Mouse (Mus musculus): ENCODE measurements at regions not wholly inside any gene's neighbourhood (a gene's known extent, or its start where the extent isn't known, plus 50 kb on each side); places are given as distances from the start of the nearest gene placed in this dataset.
"Not testable (repeated sequence)": the region's sequence is repeated elsewhere in the genome, so short reads cannot be mapped to it uniquely, and the experiment has no call there.

GRCm38 (mm10) chr12:114285082-114285481, 741.4 kb downstream of the Adam6a start:
- Histone ChIP-seq H3K27ac (replicated peaks) (no peak overlapping the region), H3K27me3 (no peaks in the 10 kb centered on the region), H3K4me3 (replicated peaks) (no peak overlapping the region), H3K36me3 (replicated peaks) (no peaks in the 10 kb centered on the region), H3K9ac (no peak overlapping the region), H3K9me3 (replicated peaks) (no peaks in the 10 kb centered on the region), H3K4me1 (replicated peaks) (no peaks in the 10 kb centered on the region), H3K4me2 (no peak overlapping the region)
- 0 out of 2 replicates have a peak, but pooled peaks have one; percentile 22 for ATAC-seq (ENCODE audit: insufficient read depth)
- WGBS (ENCODE audit: insufficient replicate concordance) = 60% methylated on average over 1 of the region's 1 CpGs

GRCm38 (mm10) chr12:114287041-114287440, 743.3 kb downstream of the Adam6a start:
- 69% methylated on average over 3 of the region's 3 CpGs for WGBS (ENCODE audit: insufficient replicate concordance)

GRCm38 (mm10) chr12:114291083-114291482, 747.4 kb downstream of the Adam6a start:
- Histone ChIP-seq H3K27me3 (no peaks in the 10 kb centered on the region), H3K4me2 (no peak overlapping the region), H3K4me3 (replicated peaks) (no peak overlapping the region), H3K27ac (replicated peaks) (no peak overlapping the region), H3K36me3 (replicated peaks) (no peaks in the 10 kb centered on the region), H3K9me3 (replicated peaks) (no peaks in the 10 kb centered on the region), H3K4me1 (replicated peaks) (no peaks in the 10 kb centered on the region), H3K9ac (no peak overlapping the region)
- WGBS (ENCODE audit: insufficient replicate concordance) = 70% methylated on average over 3 of the region's 3 CpGs
- ATAC-seq (ENCODE audit: insufficient read depth) = no peak

More at GRCm38 (mm10) chr12:114287041-114287440, 743.3 kb downstream of the Adam6a start:
- no peaks in the 10 kb centered on the region for H3K36me3 ChIP-seq (replicated peaks)
- no peaks in the 10 kb centered on the region for H3K4me1 ChIP-seq (replicated peaks)
- ATAC-seq (ENCODE audit: insufficient read depth) = no peak
- no peak overlapping the region for H3K9ac ChIP-seq
- H3K4me3 ChIP-seq (replicated peaks) = no peak overlapping the region
- no peak overlapping the region for H3K27ac ChIP-seq (replicated peaks)
- H3K9me3 ChIP-seq (replicated peaks) = no peaks in the 10 kb centered on the region
- no peaks in the 10 kb centered on the region for H3K27me3 ChIP-seq
- H3K4me2 ChIP-seq = no peak overlapping the region

- Histone ChIP-seq H3K4me2 (no peak overlapping the region), H3K4me1 (replicated peaks) (no peaks in the 10 kb centered on the region), H3K27me3 (no peaks in the 10 kb centered on the region), H3K9me3 (replicated peaks) (no peaks in the 10 kb centered on the region), H3K9ac (no peak overlapping the region), H3K4me3 (replicated peaks) (no peak overlapping the region), H3K36me3 (replicated peaks) (no peaks in the 10 kb centered on the region), H3K27ac (replicated peaks) (no peak overlapping the region)
- no peak for ATAC-seq (ENCODE audit: insufficient read depth)
- WGBS (ENCODE audit: insufficient replicate concordance) = 43% methylated on average over 5 of the region's 5 CpGs
These were observed 756.1 kb downstream of the Adam6a start for GRCm38 (mm10) chr12:114299771-114300170.

- no peaks in the 10 kb centered on the region for H3K27me3 ChIP-seq
- no peaks in the 10 kb centered on the region for H3K9me3 ChIP-seq (replicated peaks)
- H3K27ac ChIP-seq (replicated peaks) = no peak overlapping the region
- no peak for ATAC-seq (ENCODE audit: insufficient read depth)
- no peak overlapping the region for H3K4me2 ChIP-seq
- no peak overlapping the region for H3K9ac ChIP-seq
- H3K36me3 ChIP-seq (replicated peaks) = no peaks in the 10 kb centered on the region
- H3K4me3 ChIP-seq (replicated peaks) = no peak overlapping the region
- no peaks in the 10 kb centered on the region for H3K4me1 ChIP-seq (replicated peaks)
- WGBS (ENCODE audit: insufficient replicate concordance) = 68% methylated on average over 2 of the region's 2 CpGs
These were observed 758.0 kb downstream of the Adam6a start for GRCm38 (mm10) chr12:114301728-114302127.

- Histone ChIP-seq H3K9me3 (replicated peaks) (no peaks in the 10 kb centered on the region), H3K4me3 (replicated peaks) (no peak overlapping the region), H3K27ac (replicated peaks) (no peak overlapping the region), H3K4me2 (no peak overlapping the region), H3K4me1 (replicated peaks) (no peaks in the 10 kb centered on the region), H3K9ac (no peak overlapping the region), H3K36me3 (replicated peaks) (no peaks in the 10 kb centered on the region), H3K27me3 (no peaks in the 10 kb centered on the region)
- ATAC-seq (ENCODE audit: insufficient read depth) = no peak
These were observed 788.8 kb downstream of the Adam6a start for GRCm38 (mm10) chr12:114332552-114332951.

GRCm38 (mm10) chr12:114366276-114366675, 822.6 kb downstream of the Adam6a start:
- Histone ChIP-seq H3K9ac (no peak overlapping the region), H3K4me1 (replicated peaks) (no peaks in the 10 kb centered on the region), H3K4me2 (no peak overlapping the region), H3K4me3 (replicated peaks) (no peak overlapping the region), H3K27ac (replicated peaks) (no peak overlapping the region), H3K27me3 (no peaks in the 10 kb centered on the region), H3K9me3 (replicated peaks) (no peaks in the 10 kb centered on the region), H3K36me3 (replicated peaks) (no peaks in the 10 kb centered on the region)
- WGBS (ENCODE audit: insufficient replicate concordance) = 46% methylated on average over 3 of the region's 3 CpGs
- no peak for ATAC-seq (ENCODE audit: insufficient read depth)

GRCm38 (mm10) chr12:114378696-114379350, 835.1 kb downstream of the Adam6a start:
- not testable (repeated sequence) for H3K9ac ChIP-seq; H3K27me3 ChIP-seq; H3K36me3 ChIP-seq (replicated peaks); H3K27ac ChIP-seq (replicated peaks); ATAC-seq (ENCODE audit: insufficient read depth); H3K9me3 ChIP-seq (replicated peaks); H3K4me1 ChIP-seq (replicated peaks)
- H3K4me3 ChIP-seq (replicated peaks) = peak overlapping the region; percentile 43
- WGBS (ENCODE audit: insufficient replicate concordance) = 16% methylated on average over 38 of the region's 43 CpGs
- H3K4me2 ChIP-seq = peak overlapping the region; percentile 44

- no peak overlapping the region for H3K4me3 ChIP-seq (replicated peaks)
- no peaks in the 10 kb centered on the region for H3K4me1 ChIP-seq (replicated peaks)
- no peaks in the 10 kb centered on the region for H3K36me3 ChIP-seq (replicated peaks)
- no peak overlapping the region for H3K27ac ChIP-seq (replicated peaks)
- no peak overlapping the region for H3K4me2 ChIP-seq
- WGBS (ENCODE audit: insufficient replicate concordance) = 60% methylated on average over 2 of the region's 2 CpGs
- no peak overlapping the region for H3K9ac ChIP-seq
- H3K27me3 ChIP-seq = no peaks in the 10 kb centered on the region
- no peak for ATAC-seq (ENCODE audit: insufficient read depth)
- H3K9me3 ChIP-seq (replicated peaks) = no peaks in the 10 kb centered on the region
These were observed 847.7 kb downstream of the Adam6a start for GRCm38 (mm10) chr12:114391447-114391846.

GRCm38 (mm10) chr12:114406206-114406605, 862.5 kb downstream of the Adam6a start:
- no peak for ATAC-seq (ENCODE audit: insufficient read depth)
- Histone ChIP-seq H3K9ac (no peak overlapping the region), H3K27me3 (no peaks in the 10 kb centered on the region), H3K27ac (replicated peaks) (no peak overlapping the region), H3K4me1 (replicated peaks) (no peaks in the 10 kb centered on the region), H3K36me3 (replicated peaks) (no peaks in the 10 kb centered on the region), H3K4me3 (replicated peaks) (no peak overlapping the region), H3K4me2 (no peak overlapping the region), H3K9me3 (replicated peaks) (no peaks in the 10 kb centered on the region; the same call in 1 of the 2 replicates)
- WGBS (ENCODE audit: insufficient replicate concordance) = 32% methylated on average over 2 of the region's 2 CpGs

GRCm38 (mm10) chr12:114434529-114434928, 890.8 kb downstream of the Adam6a start:
- Histone ChIP-seq H3K9me3 (replicated peaks) (no peaks in the 10 kb centered on the region), H3K4me2 (no peak overlapping the region), H3K36me3 (replicated peaks) (no peaks in the 10 kb centered on the region), H3K9ac (no peak overlapping the region), H3K4me1 (replicated peaks) (no peaks in the 10 kb centered on the region), H3K27me3 (no peaks in the 10 kb centered on the region), H3K27ac (replicated peaks) (no peak overlapping the region), H3K4me3 (replicated peaks) (no peak overlapping the region)
- no peak for ATAC-seq (ENCODE audit: insufficient read depth)

GRCm38 (mm10) chr12:114462037-114462436, 918.3 kb downstream of the Adam6a start:
- Histone ChIP-seq H3K4me2 (no peak overlapping the region), H3K27me3 (no peaks in the 10 kb centered on the region), H3K4me3 (replicated peaks) (no peak overlapping the region), H3K4me1 (replicated peaks) (no peaks in the 10 kb centered on the region), H3K36me3 (replicated peaks) (no peaks in the 10 kb centered on the region), H3K9me3 (replicated peaks) (no peaks in the 10 kb centered on the region), H3K9ac (no peak overlapping the region), H3K27ac (replicated peaks) (no peak overlapping the region)
- no peak for ATAC-seq (ENCODE audit: insufficient read depth)
- WGBS (ENCODE audit: insufficient replicate concordance) = 48% methylated on average over 5 of the region's 5 CpGs
